Mouse (Mus musculus): ENCODE results near the gene Aplnr. TPM values are rescaled to one million over a fixed set of nuclear protein-coding genes. Genes with fewer than 3 reads are reported as not detected.
A peak's percentile ranks its signal among the peaks of the same experiment; 100 is the strongest.

The Aplnr gene
- polyA plus RNA-seq, 1 experiment from 2014 or later = 49.7 TPM

GRCm38 (mm10) chr2:85163311-85164047, 27.5 kb downstream of the Aplnr start:
- no peak for ATAC-seq (ENCODE audit: low FRiP score, low read depth)
- Histone ChIP-seq H3K4me3 (no peak overlapping the region), H3K4me2 (replicated peaks) (no peak overlapping the region), H3K9me3 (no peaks in the 10 kb centered on the region), H3K4me1 (peaks cover 5% of the 10 kb centered on the region; the same call in 1 of the 2 replicates), H3K9ac (no peak overlapping the region), H3K36me3 (no peaks in the 10 kb centered on the region), H3K27me3 (no peaks in the 10 kb centered on the region), H3K27ac (no peak overlapping the region)
- WGBS = 32% methylated on average over 7 of the region's 7 CpGs

GRCm38 (mm10) chr2:85167624-85168023, 31.6 kb downstream of the Aplnr start:
- no peak for ATAC-seq (ENCODE audit: low FRiP score, low read depth)
- H3K27me3 ChIP-seq = no peaks in the 10 kb centered on the region
- no peaks in the 10 kb centered on the region for H3K4me1 ChIP-seq
- H3K36me3 ChIP-seq = no peaks in the 10 kb centered on the region
- no peak overlapping the region for H3K9ac ChIP-seq
- H3K27ac ChIP-seq = no peak overlapping the region
- no peak overlapping the region for H3K4me3 ChIP-seq
- H3K4me2 ChIP-seq (replicated peaks) = no peak overlapping the region
- WGBS = 56% methylated on average over 1 of the region's 1 CpGs
- no peaks in the 10 kb centered on the region for H3K9me3 ChIP-seq

- Histone ChIP-seq H3K27ac (peak overlapping the region; percentile 22; the same call in 1 of the 2 replicates), H3K9me3 (no peaks in the 10 kb centered on the region), H3K36me3 (no peaks in the 10 kb centered on the region), H3K4me3 (no peak overlapping the region), H3K4me1 (no peaks in the 10 kb centered on the region), H3K4me2 (replicated peaks) (no peak overlapping the region), H3K9ac (no peak overlapping the region), H3K27me3 (no peaks in the 10 kb centered on the region)
- ATAC-seq (ENCODE audit: low FRiP score, low read depth) = no peak
- 83% methylated on average over 1 of the region's 1 CpGs for WGBS
Observed at GRCm38 (mm10) chr2:85168327-85168726, 32.3 kb downstream of the Aplnr start.

- no peak overlapping the region for H3K9ac ChIP-seq
- H3K27me3 ChIP-seq = no peaks in the 10 kb centered on the region
- H3K27ac ChIP-seq = no peak overlapping the region
- H3K9me3 ChIP-seq = no peaks in the 10 kb centered on the region
- no peak overlapping the region for H3K4me3 ChIP-seq
- H3K4me1 ChIP-seq = no peaks in the 10 kb centered on the region
- WGBS = 49% methylated on average over 3 of the region's 3 CpGs
- ATAC-seq (ENCODE audit: low FRiP score, low read depth) = peak; percentile 72
- no peak overlapping the region for H3K4me2 ChIP-seq (replicated peaks)
- H3K36me3 ChIP-seq = no peaks in the 10 kb centered on the region
Observed at GRCm38 (mm10) chr2:85172071-85172762, 36.2 kb downstream of the Aplnr start.

GRCm38 (mm10) chr2:85172763-85173103, 36.7 kb downstream of the Aplnr start:
- no peaks in the 10 kb centered on the region for H3K9me3 ChIP-seq
- WGBS = 64% methylated on average over 2 of the region's 2 CpGs
- H3K36me3 ChIP-seq = no peaks in the 10 kb centered on the region
- no peaks in the 10 kb centered on the region for H3K27me3 ChIP-seq
- H3K9ac ChIP-seq = no peak overlapping the region
- H3K4me1 ChIP-seq = no peaks in the 10 kb centered on the region
- no peak for ATAC-seq (ENCODE audit: low FRiP score, low read depth)
- H3K27ac ChIP-seq = no peak overlapping the region
- H3K4me3 ChIP-seq = no peak overlapping the region
- no peak overlapping the region for H3K4me2 ChIP-seq (replicated peaks)

GRCm38 (mm10) chr2:85173545-85173944, 37.5 kb downstream of the Aplnr start:
- 77% methylated on average over 6 of the region's 6 CpGs for WGBS
- H3K9ac ChIP-seq = no peak overlapping the region

GRCm38 (mm10) chr2:85178139-85178800, 42.2 kb downstream of the Aplnr start:
- H3K9me3 ChIP-seq = no peaks in the 10 kb centered on the region
- no peak overlapping the region for H3K9ac ChIP-seq
- no peak overlapping the region for H3K4me2 ChIP-seq (replicated peaks)
- no peaks in the 10 kb centered on the region for H3K27me3 ChIP-seq
- H3K4me1 ChIP-seq = no peaks in the 10 kb centered on the region
- H3K4me3 ChIP-seq = no peak overlapping the region
- no peak overlapping the region for H3K27ac ChIP-seq
- no peaks in the 10 kb centered on the region for H3K36me3 ChIP-seq
- WGBS = 55% methylated on average over 4 of the region's 4 CpGs
- no peak for ATAC-seq (ENCODE audit: low FRiP score, low read depth)

More at GRCm38 (mm10) chr2:85173545-85173944, 37.5 kb downstream of the Aplnr start:
- Histone ChIP-seq H3K9me3 (no peaks in the 10 kb centered on the region), H3K4me3 (no peak overlapping the region), H3K4me1 (no peaks in the 10 kb centered on the region), H3K27ac (no peak overlapping the region), H3K36me3 (no peaks in the 10 kb centered on the region), H3K27me3 (no peaks in the 10 kb centered on the region), H3K4me2 (replicated peaks) (no peak overlapping the region)
- no peak for ATAC-seq (ENCODE audit: low FRiP score, low read depth)

GRCm38 (mm10) chr2:85187582-85188151, 51.6 kb downstream of the Aplnr start:
- Histone ChIP-seq H3K27me3 (peaks cover 22% of the 10 kb centered on the region), H3K27ac (no peak overlapping the region), H3K4me3 (no peak overlapping the region), H3K36me3 (no peaks in the 10 kb centered on the region), H3K9me3 (no peaks in the 10 kb centered on the region), H3K4me1 (no peaks in the 10 kb centered on the region), H3K4me2 (replicated peaks) (no peak overlapping the region), H3K9ac (no peak overlapping the region)
- ATAC-seq (ENCODE audit: low FRiP score, low read depth) = no peak
- 91% methylated on average over 6 of the region's 6 CpGs for WGBS

Other genes starting within 250 kb of the Aplnr start
- 0.65 and 1.1 TPM in 2 replicates for gene Rtn4rl2, start 249.5 kb upstream of the Aplnr start, polyA plus RNA-seq (2015; fragmentation: Nextera tagmentation; extraction: Ambion mirVana)
- 32.8 and 37.4 TPM in 2 replicates for gene Slc43a3, start 199.6 kb upstream of the Aplnr start, polyA plus RNA-seq (2015; fragmentation: Nextera tagmentation; extraction: Ambion mirVana)
- 0.23 and 0.65 TPM in 2 replicates for gene Prg2, start 155.8 kb upstream of the Aplnr start, polyA plus RNA-seq (2015; fragmentation: Nextera tagmentation; extraction: Ambion mirVana)
- not detected in 2 replicates for gene Prg3, start 148.0 kb upstream of the Aplnr start, polyA plus RNA-seq (2015; fragmentation: Nextera tagmentation; extraction: Ambion mirVana)
- 297 and 301 TPM in 2 replicates for gene Ssrp1, start 99.0 kb upstream of the Aplnr start, polyA plus RNA-seq (2015; fragmentation: Nextera tagmentation; extraction: Ambion mirVana)
- 1.0 and 1.1 TPM in 2 replicates for gene P2rx3, start 98.8 kb upstream of the Aplnr start, polyA plus RNA-seq (2015; fragmentation: Nextera tagmentation; extraction: Ambion mirVana)
- gene Tnks1bp1, start 88.2 kb upstream of the Aplnr start, polyA plus RNA-seq (2015; fragmentation: Nextera tagmentation; extraction: Ambion mirVana) = 28.7 and 43.9 TPM in 2 replicates
- 0.75 and 0.78 TPM in 2 replicates for gene Lrrc55, start 61.0 kb downstream of the Aplnr start, polyA plus RNA-seq (2015; fragmentation: Nextera tagmentation; extraction: Ambion mirVana)
- not detected in 2 replicates for gene Olfr987, start 203.1 kb downstream of the Aplnr start, polyA plus RNA-seq (2015; fragmentation: Nextera tagmentation; extraction: Ambion mirVana)
- gene Olfr988, start 227.0 kb downstream of the Aplnr start, polyA plus RNA-seq (2015; fragmentation: Nextera tagmentation; extraction: Ambion mirVana) = not detected in 2 replicates

All from limb, embryonic 13.5 days (tissue).